Mouse (Mus musculus) T-helper 2 cell (primary cell): ENCODE data around the gene Tro.

ENCODE experiments used
- in situ Hi-C: fragments of 300-600 bp; cut with MboI, MseI; formaldehyde crosslinking; loops from one replicate; pipeline ENCODE4 v1.15.1; 2025; ENCODE audit warnings: high pct_unique_total_duplicates

The Tro gene

GRCm38 (mm10) chrX:150656908-150657796 lies at the start of gene Tro:
Tro (minus strand) TSS chrX:150657583.
- in situ Hi-C loops: no loop called here

DNA sequence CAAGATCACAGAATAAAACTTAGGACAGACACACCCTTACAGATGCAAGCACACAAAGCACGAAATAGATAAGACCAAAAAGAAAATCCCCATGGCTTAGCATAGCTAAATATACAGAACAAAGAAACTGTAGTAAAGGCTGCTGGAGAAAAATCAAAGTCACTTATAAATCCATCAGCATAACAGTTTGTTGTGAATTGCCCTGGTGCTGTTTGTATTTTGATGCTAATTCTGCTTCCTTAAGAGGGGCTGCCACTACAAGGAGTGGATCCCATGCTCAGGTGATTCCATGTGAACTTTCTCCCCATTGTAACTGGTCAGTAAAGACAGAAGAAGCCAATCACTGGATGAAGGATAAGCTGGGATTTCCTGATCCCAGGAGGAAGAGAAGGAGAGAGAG lies 20.1 kb upstream of the Tro start:
- in situ Hi-C loops: no loop called here

DNA sequence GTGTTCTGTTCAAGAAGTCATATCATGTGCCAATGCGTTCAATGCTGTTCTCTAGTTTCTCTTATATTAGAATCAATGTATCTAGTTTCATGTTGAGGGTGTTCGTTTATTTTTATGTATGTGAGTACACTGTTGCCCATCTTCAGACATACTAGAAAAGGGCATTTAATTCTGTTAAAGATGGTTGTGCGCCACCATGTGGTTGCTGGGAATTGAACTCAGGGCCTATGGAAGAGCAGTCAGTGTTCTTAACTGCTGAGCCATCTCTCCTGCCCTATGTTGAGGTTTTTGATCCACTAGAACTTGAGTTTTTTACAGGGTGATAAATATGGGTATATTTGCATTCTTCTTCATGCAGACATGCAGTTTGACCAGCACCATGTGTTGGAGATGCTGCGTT lies 5.4 kb upstream of the Tro start:
- in situ Hi-C loops: no loop called here

GRCm38 (mm10) chrX:150657797-150658118 lies 375 bp upstream of the Tro start:
- in situ Hi-C loops: no loop called here

DNA sequence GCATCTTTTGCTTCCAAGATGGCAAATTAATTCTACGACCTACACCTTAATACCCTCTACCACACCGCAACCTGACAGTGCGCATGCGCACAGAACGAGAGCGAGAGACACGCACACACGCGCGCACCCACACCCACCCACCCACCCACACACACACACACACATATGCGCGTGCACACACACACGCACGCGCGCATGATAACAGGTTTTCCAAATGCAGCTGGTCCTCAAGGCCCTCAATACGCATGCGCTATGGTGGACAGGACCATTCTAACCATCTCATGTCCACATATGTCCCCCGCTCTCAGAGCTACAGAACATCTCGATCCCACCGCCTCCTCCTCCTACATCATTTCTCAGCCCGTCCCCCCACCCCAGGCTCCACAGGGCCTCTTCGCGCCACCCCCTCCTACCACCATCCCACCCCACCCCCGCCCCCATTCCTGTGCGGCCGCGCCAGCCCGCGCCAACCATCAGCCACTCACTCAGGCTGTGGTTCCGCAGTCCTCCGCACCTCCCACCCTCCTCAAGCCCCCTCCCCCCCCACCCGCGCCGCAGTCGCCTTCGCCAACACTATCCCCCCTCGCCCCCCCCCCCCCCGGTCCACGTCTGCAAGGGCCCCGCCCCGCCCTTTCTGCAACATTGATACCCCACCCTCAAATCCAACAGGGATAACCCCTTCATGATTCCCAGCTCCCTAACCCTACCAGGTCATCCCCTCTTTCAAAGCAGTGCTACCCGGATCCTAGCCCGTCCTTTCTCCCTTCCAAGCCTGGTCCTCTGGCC lies 1.1 kb downstream of the Tro start:
- in situ Hi-C loops: no loop called here

DNA sequence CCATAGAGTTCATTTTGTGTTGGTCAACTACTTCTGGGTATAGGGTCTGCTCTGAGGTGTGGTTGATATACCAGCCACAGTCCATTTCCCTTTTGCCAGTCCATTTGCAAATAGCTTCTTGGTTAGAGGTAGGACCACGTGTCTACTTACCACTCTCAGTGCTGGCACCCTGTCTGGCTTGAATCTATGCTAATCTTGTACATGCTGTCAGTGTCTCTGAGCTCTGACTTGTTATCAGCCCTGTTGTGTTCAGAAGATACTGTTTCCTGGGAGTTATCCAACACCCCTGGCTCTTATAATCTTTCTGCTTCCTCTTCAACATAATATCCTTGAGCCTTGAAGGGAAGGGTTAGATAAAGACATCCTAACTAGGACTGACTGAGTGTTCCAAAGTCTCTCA lies 21.0 kb downstream of the Tro start:
- in situ Hi-C loops: no loop called here

- in situ Hi-C loops: no loop called here
These were observed 58.5 kb downstream of the Tro start for GRCm38 (mm10) chrX:150598882-150599281.
